Mouse (Mus musculus): ENCODE data around the gene Gm21969. TPM values are rescaled to one million over a fixed set of nuclear protein-coding genes. Genes with fewer than 3 reads are reported as not detected.

Gene Gm21969
- polyA plus RNA-seq, 1 experiment: not detected

DNA sequence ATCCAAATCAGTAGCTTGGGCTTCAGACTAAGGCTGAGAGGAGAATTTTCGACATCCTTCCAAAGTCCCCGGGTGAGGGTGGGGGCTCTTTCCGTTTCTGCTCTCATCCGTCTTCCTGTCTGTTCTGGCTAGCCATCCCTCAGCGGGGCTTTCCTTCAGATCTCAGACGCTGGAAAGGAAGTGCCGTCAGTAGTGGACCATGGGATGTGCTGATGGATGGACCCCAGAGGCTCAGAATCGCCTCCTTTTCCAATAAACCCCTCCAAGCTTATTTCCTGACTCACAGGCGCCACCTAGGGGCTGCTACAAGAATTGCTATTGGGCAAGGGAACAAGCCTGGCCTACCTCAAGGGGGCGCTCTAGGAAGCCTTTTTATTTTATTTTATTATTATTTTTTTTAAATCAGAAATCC, 8.6 kb downstream of the Gm21969 start:
- Histone ChIP-seq H3K4me3 (replicated peaks; ENCODE audit: extremely low read depth, low read depth, low read length) (no peak overlapping the region), H3K4me1 (ENCODE audit: control insufficient read depth, insufficient read depth, low read length) (peaks cover 12% of the 10 kb centered on the region; the same call in 1 of the 2 replicates)
- WGBS: 5% methylated on average over 10 of the region's 10 CpGs
- TF ChIP-seq CTCF (IDR thresholded peaks at IDR 0.05; ENCODE audit: insufficient read depth, low read length) (peak; percentile 85), POLR2A (IDR thresholded peaks at IDR 0.05; ENCODE audit: borderline replicate concordance, extremely low read depth, low read depth, low read length) (no peak)
- peak; percentile 85 for DNase-seq

DNA sequence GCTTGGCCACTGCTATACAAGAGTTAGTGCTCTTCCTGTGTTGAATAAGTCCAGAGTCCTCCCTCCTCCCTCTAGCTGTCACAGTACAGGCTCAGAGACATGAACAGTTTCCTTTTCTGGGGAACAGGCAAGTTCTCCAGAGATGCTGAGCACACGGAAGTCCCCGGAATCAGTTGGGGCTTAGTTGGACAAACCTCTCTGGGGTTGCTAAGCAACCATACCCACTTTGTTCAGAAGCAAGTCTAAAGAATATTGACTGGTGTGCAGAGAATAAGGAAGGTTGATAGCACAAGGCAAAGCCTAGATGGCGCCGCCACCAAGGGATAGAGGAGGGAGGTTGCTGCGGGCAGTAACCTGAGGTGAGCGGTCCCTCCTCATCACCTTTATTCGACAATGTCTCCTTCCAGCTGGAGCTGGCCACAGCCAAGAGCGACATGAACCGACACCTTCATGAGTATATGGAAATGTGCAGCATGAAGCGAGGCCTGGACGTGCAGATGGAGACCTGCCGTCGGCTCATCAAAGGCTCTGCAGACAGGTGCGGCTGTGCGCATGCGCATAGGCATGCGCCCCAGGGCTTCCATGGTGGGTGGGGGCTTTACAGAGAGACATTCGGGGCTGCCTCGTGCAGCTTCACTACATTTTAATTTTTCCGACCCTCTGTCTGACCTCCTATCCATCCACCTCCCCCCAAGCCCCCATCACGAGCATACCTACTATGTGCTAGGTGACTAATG, 11.7 kb downstream of the Gm21969 start:
- TF ChIP-seq CTCF (IDR thresholded peaks at IDR 0.05; ENCODE audit: insufficient read depth, low read length) (no peak), POLR2A (IDR thresholded peaks at IDR 0.05; ENCODE audit: borderline replicate concordance, extremely low read depth, low read depth, low read length) (no peak)
- no peak for DNase-seq
- Histone ChIP-seq H3K4me3 (replicated peaks; ENCODE audit: extremely low read depth, low read depth, low read length) (no peak overlapping the region), H3K4me1 (ENCODE audit: control insufficient read depth, insufficient read depth, low read length) (peaks cover 12% of the 10 kb centered on the region; the same call in 1 of the 2 replicates)
- 84% methylated on average over 21 of the region's 21 CpGs for WGBS

DNA sequence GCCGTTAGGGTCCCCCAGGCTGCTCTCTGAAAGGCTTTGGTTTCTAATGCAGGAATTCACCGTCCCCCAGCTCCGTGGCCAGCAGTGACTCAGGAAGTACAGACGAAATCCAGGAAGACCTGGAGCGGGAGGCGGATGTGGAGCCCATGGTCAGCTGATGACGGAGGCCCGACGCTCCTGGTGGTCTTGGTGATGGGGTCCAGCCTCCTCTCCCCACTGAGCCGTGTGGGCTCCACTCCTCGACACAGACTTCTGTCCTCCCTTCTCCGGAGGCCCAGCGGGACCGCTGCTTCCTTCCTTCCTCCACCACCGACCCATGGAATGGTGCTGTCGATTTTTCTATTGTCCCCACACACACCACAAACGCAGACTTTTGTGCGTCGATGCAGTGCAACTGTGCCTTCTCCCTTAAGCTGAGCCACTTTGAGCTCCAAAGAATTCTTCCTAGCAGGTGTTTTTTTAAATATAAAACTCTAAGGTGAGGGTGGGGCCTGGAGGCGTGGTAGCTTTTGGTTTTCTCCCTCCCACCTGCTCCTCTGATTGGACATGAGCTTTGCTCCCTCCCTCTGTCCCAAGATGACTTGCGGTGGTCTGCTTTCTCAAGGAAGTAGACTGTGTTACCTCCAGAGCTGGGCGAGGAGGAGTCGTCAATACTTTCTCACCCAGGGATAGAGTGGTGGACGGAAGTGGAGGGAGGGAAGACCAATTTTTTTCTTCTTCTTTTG, 13.5 kb downstream of the Gm21969 start:
- DNase-seq: peak; percentile 61
- WGBS: 22% methylated on average over 24 of the region's 24 CpGs
- TF ChIP-seq POLR2A (IDR thresholded peaks at IDR 0.05; ENCODE audit: borderline replicate concordance, extremely low read depth, low read depth, low read length): peak; percentile 69; the same call in 1 of the 2 replicates
- TF ChIP-seq CTCF (IDR thresholded peaks at IDR 0.05; ENCODE audit: insufficient read depth, low read length): no peak
- peaks cover 11% of the 10 kb centered on the region; the same call in 1 of the 2 replicates for H3K4me1 ChIP-seq (ENCODE audit: control insufficient read depth, insufficient read depth, low read length)
- H3K4me3 ChIP-seq (replicated peaks; ENCODE audit: extremely low read depth, low read depth, low read length): peak overlapping the region; percentile 66

DNA sequence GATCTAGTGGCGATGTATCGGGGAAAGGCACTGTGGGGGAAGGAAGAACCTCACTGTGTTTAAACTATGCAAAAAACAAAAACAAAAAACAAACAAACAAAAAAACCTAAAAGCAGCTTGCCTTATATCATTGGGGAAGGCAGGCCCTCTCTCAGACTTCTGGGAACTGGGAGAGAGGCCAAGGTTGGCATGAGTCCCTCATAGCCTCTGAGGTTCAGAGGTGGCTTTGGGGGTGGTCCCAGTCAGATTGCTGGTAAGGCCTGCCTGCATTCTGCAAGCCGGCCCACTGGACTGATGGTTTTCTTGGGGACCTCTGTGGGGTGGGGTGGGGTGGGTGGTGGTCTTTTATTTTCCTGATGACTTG, 14.0 kb downstream of the Gm21969 start:
- WGBS: 49% methylated on average over 3 of the region's 3 CpGs
- H3K4me3 ChIP-seq (replicated peaks; ENCODE audit: extremely low read depth, low read depth, low read length): no peak overlapping the region
- peaks cover 7% of the 10 kb centered on the region; the same call in 1 of the 2 replicates for H3K4me1 ChIP-seq (ENCODE audit: control insufficient read depth, insufficient read depth, low read length)
- no peak for DNase-seq
- TF ChIP-seq POLR2A (IDR thresholded peaks at IDR 0.05; ENCODE audit: borderline replicate concordance, extremely low read depth, low read depth, low read length) (no peak), CTCF (IDR thresholded peaks at IDR 0.05; ENCODE audit: insufficient read depth, low read length) (no peak)

DNA sequence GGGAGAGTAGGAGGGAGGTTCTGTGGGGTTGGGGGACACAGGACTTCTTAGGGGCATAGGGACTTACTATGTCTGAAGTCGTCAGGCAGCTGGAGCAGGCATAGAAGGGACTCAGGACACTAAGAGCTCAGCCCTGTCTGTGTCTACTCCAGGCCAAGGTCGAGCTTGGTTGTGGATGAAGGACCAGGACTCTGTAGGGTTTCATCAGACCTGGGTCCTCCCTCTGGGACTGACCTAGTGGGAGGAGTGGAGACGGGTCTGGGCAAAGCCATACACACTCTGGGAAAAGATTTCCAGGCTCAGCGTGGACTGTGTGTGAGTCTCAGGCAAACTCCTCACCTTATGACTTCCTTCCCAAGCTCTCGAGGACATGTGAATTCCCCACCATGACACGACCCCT, 16.8 kb downstream of the Gm21969 start:
- 80% methylated on average over 6 of the region's 6 CpGs for WGBS
- no peak for DNase-seq
- Histone ChIP-seq H3K4me1 (ENCODE audit: control insufficient read depth, insufficient read depth, low read length) (peaks cover 11% of the 10 kb centered on the region; the same call in 1 of the 2 replicates), H3K4me3 (replicated peaks; ENCODE audit: extremely low read depth, low read depth, low read length) (no peak overlapping the region)
- TF ChIP-seq CTCF (IDR thresholded peaks at IDR 0.05; ENCODE audit: insufficient read depth, low read length) (no peak), POLR2A (IDR thresholded peaks at IDR 0.05; ENCODE audit: borderline replicate concordance, extremely low read depth, low read depth, low read length) (no peak)

DNA sequence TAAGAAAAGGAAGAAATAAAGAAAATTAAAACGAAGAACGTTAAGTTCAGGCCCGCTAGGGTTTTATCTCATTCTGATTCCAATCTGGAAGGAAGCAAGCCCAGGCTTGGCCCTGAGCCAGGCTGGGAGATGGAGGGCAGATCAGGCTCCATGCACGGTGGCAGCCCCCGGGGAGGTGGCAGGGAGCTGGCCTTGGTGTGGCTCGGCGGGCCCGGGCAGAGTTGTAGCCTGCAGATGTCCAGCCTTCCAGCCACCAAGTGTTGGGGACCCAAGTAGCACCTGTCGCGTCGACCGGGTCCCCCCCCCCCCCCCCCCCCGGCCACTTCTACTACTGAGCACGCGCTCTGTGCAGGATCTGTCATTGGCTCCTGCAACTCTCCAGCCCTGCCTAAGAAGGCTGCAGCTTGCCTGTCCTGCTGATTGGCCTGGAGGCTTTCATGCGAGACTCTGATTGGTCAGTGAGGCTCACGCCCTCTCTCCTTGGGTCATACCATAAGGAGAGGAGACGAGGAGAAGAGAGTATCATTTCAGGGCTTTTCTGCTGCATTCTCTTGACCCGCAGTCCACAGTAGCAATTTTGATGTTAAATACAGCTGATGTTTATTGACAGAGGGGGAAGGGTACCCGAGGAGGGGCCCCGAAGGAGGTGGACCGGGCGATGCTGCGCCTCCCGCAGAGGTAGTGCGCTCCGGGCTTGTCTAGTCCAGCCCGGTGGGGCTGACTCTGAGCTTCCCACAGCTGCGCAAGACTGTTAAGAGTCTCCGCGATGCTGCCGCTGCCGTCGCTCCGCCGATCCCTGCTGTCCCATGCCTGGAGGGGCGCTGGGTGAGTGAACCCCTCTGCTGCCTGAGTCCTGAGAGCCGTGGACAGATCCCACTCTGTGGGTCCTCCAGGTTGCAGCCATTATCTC, 19.6 kb downstream of the Gm21969 start, which contains the start of gene Aldh4a1:
Aldh4a1 (plus strand) TSS at position 494 of the 910 bp plus-strand sequence.
- H3K4me1 ChIP-seq (ENCODE audit: control insufficient read depth, insufficient read depth, low read length): peaks cover 4% of the 10 kb centered on the region; the same call in 1 of the 2 replicates
- DNase-seq: peak; percentile 85
- TF ChIP-seq POLR2A (IDR thresholded peaks at IDR 0.05; ENCODE audit: borderline replicate concordance, extremely low read depth, low read depth, low read length) (peak; percentile 97), CTCF (IDR thresholded peaks at IDR 0.05; ENCODE audit: insufficient read depth, low read length) (no peak)
- H3K4me3 ChIP-seq (replicated peaks; ENCODE audit: extremely low read depth, low read depth, low read length): peak within 1 kb of the TSS; percentile 89
- under 1% methylated on average over 37 of the region's 38 CpGs for WGBS

DNA sequence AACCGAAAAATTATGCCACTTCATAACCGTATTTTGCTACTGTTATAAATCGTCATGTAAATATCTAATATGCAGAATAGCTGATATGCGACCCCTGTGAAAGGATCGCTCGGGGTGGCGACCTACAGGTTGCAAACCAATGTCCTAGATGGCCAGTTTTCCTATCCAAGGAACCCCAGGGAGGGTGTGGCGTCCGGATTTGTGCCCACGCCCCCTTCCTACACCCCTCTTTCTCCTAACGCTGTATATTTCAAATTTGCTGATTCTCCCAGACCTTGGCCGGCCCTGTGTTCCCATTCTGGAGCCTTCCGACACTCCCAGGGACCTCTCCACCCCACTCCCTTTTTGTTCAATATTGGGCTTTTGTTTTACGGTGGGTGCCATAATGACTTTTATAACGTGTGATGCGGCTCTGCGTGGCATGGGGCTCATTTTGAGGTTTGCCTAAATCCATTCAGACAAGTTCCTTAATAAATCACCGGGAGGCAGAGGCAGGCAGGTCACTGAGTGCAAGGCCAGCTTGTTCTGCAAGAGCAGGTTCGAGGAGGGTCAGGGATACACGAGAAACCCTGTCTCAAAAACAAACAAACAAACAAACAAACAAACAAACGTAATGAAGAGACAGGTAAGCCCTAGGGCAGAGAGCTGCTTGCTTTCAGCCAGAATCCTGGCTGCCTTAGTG, 20.6 kb downstream of the Gm21969 start:
- no peak for DNase-seq
- H3K4me1 ChIP-seq (ENCODE audit: control insufficient read depth, insufficient read depth, low read length): peaks cover 4% of the 10 kb centered on the region; the same call in 1 of the 2 replicates
- no peak for TF ChIP-seq CTCF (IDR thresholded peaks at IDR 0.05; ENCODE audit: insufficient read depth, low read length)
- no peak for TF ChIP-seq POLR2A (IDR thresholded peaks at IDR 0.05; ENCODE audit: borderline replicate concordance, extremely low read depth, low read depth, low read length)
- peak overlapping the region; percentile 89 for H3K4me3 ChIP-seq (replicated peaks; ENCODE audit: extremely low read depth, low read depth, low read length)
- WGBS: 18% methylated on average over 21 of the region's 21 CpGs

DNA sequence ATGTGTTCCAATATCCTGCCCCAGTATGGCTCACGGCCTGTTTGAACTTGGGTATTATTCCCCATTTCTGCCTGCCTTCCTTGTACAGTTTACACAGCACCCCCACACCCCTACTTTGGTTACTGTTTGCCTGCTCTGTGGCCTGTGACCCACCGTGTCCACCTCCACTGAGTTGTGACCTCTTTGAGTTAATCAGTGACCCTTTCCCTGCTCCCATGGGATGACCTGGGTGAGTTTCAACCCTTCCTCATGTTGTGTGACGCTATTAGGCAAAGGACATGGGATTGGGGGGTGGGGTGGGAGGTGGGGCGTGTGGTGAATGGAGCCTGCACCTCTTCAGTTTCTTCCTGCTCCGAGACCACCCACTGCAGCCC, 21.1 kb downstream of the Gm21969 start:
- no peak for DNase-seq
- WGBS: 62% methylated on average over 5 of the region's 5 CpGs
- H3K4me3 ChIP-seq (replicated peaks; ENCODE audit: extremely low read depth, low read depth, low read length): no peak overlapping the region
- peaks cover 4% of the 10 kb centered on the region; the same call in 1 of the 2 replicates for H3K4me1 ChIP-seq (ENCODE audit: control insufficient read depth, insufficient read depth, low read length)
- TF ChIP-seq POLR2A (IDR thresholded peaks at IDR 0.05; ENCODE audit: borderline replicate concordance, extremely low read depth, low read depth, low read length) (no peak), CTCF (IDR thresholded peaks at IDR 0.05; ENCODE audit: insufficient read depth, low read length) (no peak)
